Mouse (Mus musculus): ENCODE measurements around the gene Zbtb25. TPM values are rescaled to one million over a fixed set of nuclear protein-coding genes. Genes with fewer than 3 reads are reported as not detected.

Gene Zbtb25
- total and polyA plus RNA-seq, 2 experiments from 2014 or later, result 12.1 to 20.5 TPM

DNA sequence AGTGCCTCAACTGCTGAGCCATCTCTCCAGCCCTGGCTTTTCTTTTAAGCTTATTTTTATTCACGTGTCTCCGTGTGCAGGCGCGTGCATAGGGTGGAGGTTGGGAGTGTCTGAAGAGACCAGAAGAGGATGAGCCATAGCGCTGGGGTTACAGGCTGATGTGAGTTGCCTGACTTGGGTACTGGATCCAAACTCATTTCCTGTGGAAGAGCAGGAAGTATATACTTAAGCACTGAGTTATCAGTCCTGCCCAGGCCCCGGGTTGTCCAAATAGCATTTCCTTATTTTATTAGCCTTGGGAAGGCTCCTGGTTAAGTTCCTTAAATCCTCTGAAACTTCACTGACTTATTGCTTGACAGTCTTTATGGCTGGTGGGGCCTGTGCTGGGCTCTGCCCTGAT, 59.4 kb downstream of the Zbtb25 start:
- H3K9ac ChIP-seq (replicated peaks; ENCODE audit: low read length), result no peak overlapping the region
- H3K4me3 ChIP-seq (ENCODE audit: low read length), result no peak overlapping the region
- 92% methylated on average over 6 of the region's 6 CpGs for WGBS
- TF ChIP-seq CTCF (IDR thresholded peaks at IDR 0.05; ENCODE audit: low read depth), result no peak
- H3K36me3 ChIP-seq (ENCODE audit: insufficient read depth, low read length), result peaks cover 16% of the 10 kb centered on the region; the same call in 1 of the 2 replicates
- no peak overlapping the region for H3K4me2 ChIP-seq (ENCODE audit: low read depth, low read length)
- H3K27me3 ChIP-seq (ENCODE audit: insufficient read depth, low read length), result no peaks in the 10 kb centered on the region
- H3K27ac ChIP-seq, result no peak overlapping the region
- H3K9me3 ChIP-seq (ENCODE audit: low read length), result no peaks in the 10 kb centered on the region
- DNase-seq (ENCODE audit: low spot score) (no peak), ATAC-seq (no peak)
- H3K4me1 ChIP-seq (ENCODE audit: insufficient read depth, low read length), result no peaks in the 10 kb centered on the region

DNA sequence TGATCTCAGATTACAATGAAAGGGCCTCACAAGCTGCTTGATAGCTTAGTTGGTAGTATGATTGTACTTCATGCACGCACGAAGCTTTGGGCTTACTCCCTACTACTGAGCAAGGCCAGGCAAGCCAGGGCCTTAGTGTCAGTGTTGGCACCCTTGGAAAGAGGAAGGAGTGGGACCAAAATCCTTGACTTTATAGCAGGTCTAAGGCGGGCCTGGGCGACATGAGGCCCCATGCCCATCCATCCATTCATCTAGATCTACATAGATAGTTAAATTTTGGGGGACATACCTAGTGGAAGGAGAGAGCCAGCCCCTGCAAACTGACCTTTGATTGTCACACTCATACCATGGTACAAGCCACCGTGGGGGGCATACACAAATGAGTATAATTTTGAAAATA, 61.0 kb downstream of the Zbtb25 start:
- Histone ChIP-seq H3K4me2 (ENCODE audit: low read depth, low read length) (no peak overlapping the region), H3K9ac (replicated peaks; ENCODE audit: low read length) (no peak overlapping the region), H3K27ac (no peak overlapping the region), H3K27me3 (ENCODE audit: insufficient read depth, low read length) (no peaks in the 10 kb centered on the region), H3K4me1 (ENCODE audit: insufficient read depth, low read length) (no peaks in the 10 kb centered on the region), H3K4me3 (ENCODE audit: low read length) (no peak overlapping the region), H3K36me3 (ENCODE audit: insufficient read depth, low read length) (0 out of 2 replicates have a peak, but pooled peaks cover 10% of the 10 kb centered on the region), H3K9me3 (ENCODE audit: low read length) (no peaks in the 10 kb centered on the region)
- WGBS, result 88% methylated on average over 5 of the region's 5 CpGs
- no peak for DNase-seq (ENCODE audit: low spot score)
- ATAC-seq, result no peak
- no peak for TF ChIP-seq CTCF (IDR thresholded peaks at IDR 0.05; ENCODE audit: low read depth)

DNA sequence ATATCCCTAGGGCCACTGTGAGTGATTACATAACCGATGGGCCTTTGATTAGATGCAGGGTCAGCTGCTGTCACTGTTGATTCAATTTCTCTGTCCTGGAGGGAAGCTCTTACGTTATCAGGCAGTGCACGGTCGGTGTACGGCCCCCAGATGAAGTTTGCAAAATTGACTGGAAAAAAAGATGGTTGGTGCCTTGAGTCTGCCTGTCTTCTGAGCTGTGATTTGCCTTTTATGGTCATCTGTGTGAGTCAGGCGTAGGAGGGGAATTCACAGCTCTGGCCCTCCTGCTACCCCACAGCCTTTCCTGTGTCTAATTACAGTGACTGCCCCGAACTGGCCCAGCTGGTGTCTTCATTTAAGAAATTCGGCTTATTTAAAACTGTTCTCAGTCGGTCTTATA, 61.4 kb downstream of the Zbtb25 start:
- H3K27me3 ChIP-seq (ENCODE audit: insufficient read depth, low read length), result no peaks in the 10 kb centered on the region
- 55% methylated on average over 9 of the region's 9 CpGs for WGBS
- DNase-seq (ENCODE audit: low spot score) (no peak), ATAC-seq (no peak)
- 0 out of 2 replicates have a peak, but pooled peaks cover 10% of the 10 kb centered on the region for H3K36me3 ChIP-seq (ENCODE audit: insufficient read depth, low read length)
- H3K27ac ChIP-seq, result peak overlapping the region; percentile 26; the same call in 1 of the 2 replicates
- no peak overlapping the region for H3K9ac ChIP-seq (replicated peaks; ENCODE audit: low read length)
- no peak for TF ChIP-seq CTCF (IDR thresholded peaks at IDR 0.05; ENCODE audit: low read depth)
- no peak overlapping the region for H3K4me2 ChIP-seq (ENCODE audit: low read depth, low read length)
- no peak overlapping the region for H3K4me3 ChIP-seq (ENCODE audit: low read length)
- no peaks in the 10 kb centered on the region for H3K9me3 ChIP-seq (ENCODE audit: low read length)
- no peaks in the 10 kb centered on the region for H3K4me1 ChIP-seq (ENCODE audit: insufficient read depth, low read length)

DNA sequence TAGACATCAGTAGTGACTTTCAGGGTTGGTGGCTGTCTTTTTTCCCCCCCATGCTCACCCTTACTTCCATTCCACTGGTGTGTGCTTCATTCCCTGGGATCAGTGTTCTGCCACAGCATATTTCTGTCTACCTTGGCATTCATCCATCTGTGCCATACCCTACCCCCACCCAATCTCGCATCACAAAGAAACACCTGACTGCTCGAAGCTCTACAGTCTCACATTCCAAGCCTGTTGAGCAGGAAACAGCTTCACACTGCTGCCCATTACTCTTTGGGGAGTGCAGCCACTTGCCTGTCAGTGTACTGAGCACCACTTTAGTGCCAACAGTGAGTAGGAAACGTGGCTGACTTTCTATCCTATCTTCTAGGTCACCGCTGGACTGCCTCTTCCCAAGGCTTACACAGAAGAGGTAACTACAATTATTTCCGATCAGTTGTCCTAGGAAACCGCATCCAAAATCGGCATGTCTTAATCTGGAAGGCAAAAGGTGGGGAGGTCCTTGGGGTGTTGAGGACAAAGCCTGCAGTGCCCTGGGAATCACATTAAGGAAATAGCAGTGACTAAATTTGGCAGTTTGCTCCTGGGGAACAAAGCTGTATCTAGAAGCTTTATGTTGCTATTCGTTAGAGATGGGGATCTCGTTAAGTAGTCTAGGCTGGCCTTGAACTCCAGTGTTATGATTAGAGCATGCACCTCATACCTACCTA, 62.4 kb downstream of the Zbtb25 start:
- Histone ChIP-seq H3K4me3 (ENCODE audit: low read length) (no peak overlapping the region), H3K9me3 (ENCODE audit: low read length) (no peaks in the 10 kb centered on the region), H3K36me3 (ENCODE audit: insufficient read depth, low read length) (0 out of 2 replicates have a peak, but pooled peaks cover 4% of the 10 kb centered on the region), H3K4me2 (ENCODE audit: low read depth, low read length) (no peak overlapping the region), H3K4me1 (ENCODE audit: insufficient read depth, low read length) (no peaks in the 10 kb centered on the region), H3K9ac (replicated peaks; ENCODE audit: low read length) (no peak overlapping the region), H3K27me3 (ENCODE audit: insufficient read depth, low read length) (no peaks in the 10 kb centered on the region), H3K27ac (0 out of 2 replicates have a peak overlapping the region, but pooled peaks have one; percentile 26)
- ATAC-seq (0 out of 2 replicates have a peak, but pooled peaks have one; percentile 42), DNase-seq (ENCODE audit: low spot score) (no peak)
- 60% methylated on average over 9 of the region's 9 CpGs for WGBS
- TF ChIP-seq CTCF (IDR thresholded peaks at IDR 0.05; ENCODE audit: low read depth), result no peak

DNA sequence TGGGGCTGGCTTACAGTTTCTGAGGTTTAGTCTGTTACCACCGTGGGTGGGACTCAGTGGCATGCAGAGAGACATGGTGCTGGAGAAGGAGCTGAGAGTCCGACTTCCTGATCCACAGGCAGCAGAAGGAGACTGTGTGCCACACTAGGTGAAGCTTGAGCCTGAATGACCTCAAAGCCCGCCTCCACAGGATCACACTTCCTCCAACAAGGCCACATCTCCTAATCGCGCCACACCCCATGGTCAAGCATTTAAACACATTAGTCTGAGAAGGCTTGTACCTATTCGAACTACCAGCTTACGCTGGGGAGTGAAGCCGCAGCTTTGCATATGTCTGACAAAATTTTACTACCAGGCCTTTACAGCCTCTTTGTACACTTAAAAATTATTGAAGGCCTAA, 64.3 kb downstream of the Zbtb25 start:
- H3K4me1 ChIP-seq (ENCODE audit: insufficient read depth, low read length), result no peaks in the 10 kb centered on the region
- no peak overlapping the region for H3K9ac ChIP-seq (replicated peaks; ENCODE audit: low read length)
- no peak for TF ChIP-seq CTCF (IDR thresholded peaks at IDR 0.05; ENCODE audit: low read depth)
- H3K9me3 ChIP-seq (ENCODE audit: low read length), result no peaks in the 10 kb centered on the region
- H3K4me2 ChIP-seq (ENCODE audit: low read depth, low read length), result no peak overlapping the region
- ATAC-seq (no peak), DNase-seq (ENCODE audit: low spot score) (no peak)
- H3K27me3 ChIP-seq (ENCODE audit: insufficient read depth, low read length), result no peaks in the 10 kb centered on the region
- 88% methylated on average over 8 of the region's 8 CpGs for WGBS
- H3K27ac ChIP-seq, result no peak overlapping the region
- H3K4me3 ChIP-seq (ENCODE audit: low read length), result no peak overlapping the region
- H3K36me3 ChIP-seq (ENCODE audit: insufficient read depth, low read length), result peaks cover 7% of the 10 kb centered on the region; the same call in 1 of the 2 replicates

DNA sequence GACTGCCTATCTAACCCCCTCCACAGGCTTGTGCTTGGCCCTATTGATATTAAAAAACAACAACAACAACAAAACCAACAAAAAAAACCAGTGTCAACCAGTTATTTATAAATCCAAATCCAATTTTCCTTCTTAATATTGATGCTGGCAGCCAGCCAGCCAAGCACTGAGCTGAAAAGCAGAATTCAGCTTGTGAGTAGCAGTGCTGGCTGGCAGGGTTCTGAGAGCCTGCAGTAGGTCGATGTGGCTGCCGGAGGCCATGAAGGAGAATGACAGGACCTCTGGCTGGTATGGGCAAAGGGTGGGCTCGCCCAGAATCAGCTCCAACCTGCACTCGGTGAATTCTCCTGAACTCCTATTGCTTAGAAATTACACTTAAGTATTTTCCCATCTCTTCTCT, 65.2 kb downstream of the Zbtb25 start:
- no peaks in the 10 kb centered on the region for H3K9me3 ChIP-seq (ENCODE audit: low read length)
- DNase-seq (ENCODE audit: low spot score) (peak; percentile 62), ATAC-seq (no peak)
- H3K4me2 ChIP-seq (ENCODE audit: low read depth, low read length), result no peak overlapping the region
- peaks cover 7% of the 10 kb centered on the region; the same call in 1 of the 2 replicates for H3K36me3 ChIP-seq (ENCODE audit: insufficient read depth, low read length)
- no peak for TF ChIP-seq CTCF (IDR thresholded peaks at IDR 0.05; ENCODE audit: low read depth)
- 25% methylated on average over 4 of the region's 4 CpGs for WGBS
- H3K27me3 ChIP-seq (ENCODE audit: insufficient read depth, low read length), result no peaks in the 10 kb centered on the region
- H3K9ac ChIP-seq (replicated peaks; ENCODE audit: low read length), result no peak overlapping the region
- peak overlapping the region; percentile 46; the same call in 1 of the 2 replicates for H3K27ac ChIP-seq
- no peak overlapping the region for H3K4me3 ChIP-seq (ENCODE audit: low read length)
- H3K4me1 ChIP-seq (ENCODE audit: insufficient read depth, low read length), result no peaks in the 10 kb centered on the region

DNA sequence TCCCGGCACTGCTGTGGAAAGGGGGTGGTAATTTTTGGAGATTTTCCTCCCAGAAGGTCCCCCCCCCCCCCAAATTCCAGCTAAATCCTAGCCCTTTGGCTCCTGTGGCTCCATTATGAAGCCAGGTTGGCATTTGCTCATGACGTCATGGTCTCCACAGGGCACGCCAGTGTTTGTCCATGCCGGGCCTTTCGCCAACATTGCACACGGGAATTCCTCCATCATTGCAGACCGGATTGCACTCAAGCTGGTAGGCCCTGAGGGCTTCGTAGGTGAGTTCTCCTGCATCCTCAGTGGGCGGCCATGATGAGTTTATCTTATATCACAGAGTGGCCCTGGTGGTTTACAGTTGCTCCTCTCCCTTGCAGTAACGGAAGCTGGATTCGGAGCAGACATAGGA, 65.9 kb downstream of the Zbtb25 start:
- H3K36me3 ChIP-seq (ENCODE audit: insufficient read depth, low read length), result peaks cover 11% of the 10 kb centered on the region; the same call in 1 of the 2 replicates
- WGBS, result 66% methylated on average over 11 of the region's 11 CpGs
- no peaks in the 10 kb centered on the region for H3K27me3 ChIP-seq (ENCODE audit: insufficient read depth, low read length)
- DNase-seq (ENCODE audit: low spot score) (no peak), ATAC-seq (peak; percentile 24; the same call in 1 of the 2 replicates)
- H3K4me2 ChIP-seq (ENCODE audit: low read depth, low read length), result no peak overlapping the region
- H3K4me3 ChIP-seq (ENCODE audit: low read length), result no peak overlapping the region
- H3K9me3 ChIP-seq (ENCODE audit: low read length), result no peaks in the 10 kb centered on the region
- H3K4me1 ChIP-seq (ENCODE audit: insufficient read depth, low read length), result no peaks in the 10 kb centered on the region
- no peak overlapping the region for H3K9ac ChIP-seq (replicated peaks; ENCODE audit: low read length)
- TF ChIP-seq CTCF (IDR thresholded peaks at IDR 0.05; ENCODE audit: low read depth), result no peak
- peak overlapping the region; percentile 46 for H3K27ac ChIP-seq

Data from hindbrain, postnatal 0 days (tissue).